21 mouse cellular contexts compared by ENCODE assay signal in the genomic region with DNA sequence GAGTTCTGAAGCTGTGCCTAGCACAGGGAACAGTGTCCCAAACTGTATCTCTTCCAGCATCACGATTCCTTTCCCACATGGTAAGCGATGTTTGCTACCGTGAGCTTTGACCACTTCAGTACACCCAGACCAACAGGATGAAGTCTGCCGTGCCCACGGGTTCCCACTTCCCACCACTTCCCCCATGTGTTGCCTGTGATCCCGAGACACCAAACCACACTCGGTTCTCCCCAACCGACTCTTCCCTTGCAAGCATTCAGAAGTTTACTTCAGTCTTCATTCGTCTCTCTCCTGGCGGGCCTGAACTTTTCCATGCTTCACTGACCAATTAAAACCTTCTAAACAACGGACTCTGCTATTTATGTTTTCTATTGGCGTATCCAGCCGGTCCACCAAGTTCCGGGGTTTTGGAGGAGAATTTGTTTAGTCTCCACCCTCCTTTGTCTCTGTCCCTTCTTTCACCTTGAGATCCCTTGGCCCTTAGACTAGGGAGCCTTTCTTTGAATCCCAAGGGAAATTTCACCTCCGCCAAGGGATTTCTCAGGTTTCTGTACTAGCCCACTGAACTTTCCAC. TPM values are rescaled to one million over a fixed set of nuclear protein-coding genes. Genes with fewer than 3 reads are reported as not detected.
DNase-seq lines count a peak whose midpoint lies in the region; ATAC-seq and TF ChIP-seq lines count a peak whose summit lies in the region.
"Had no signal": no experiment of that assay in that cellular context is flagged by ENCODE, and none has a peak within 500 bp of the region (broad histone marks: within the 10 kb centered on the region; RNA-seq: fewer than 3 reads in every experiment).

No protein-coding gene starts in this region.

- H3K36me3 ChIP-seq in CH12.LX (replicated peaks in 1 of 2; ENCODE audit: control insufficient read depth in 1 of 2, insufficient read depth in 1 of 2, low read length in 1 of 2), result no peaks in the 10 kb centered on the region
- no peaks in the 10 kb centered on the region for H3K36me3 ChIP-seq in liver, embryonic 12.5 days
- H3K36me3 ChIP-seq in megakaryocyte, embryonic 14.5 days (replicated peaks; ENCODE audit: low read length), result peaks cover 6% of the 10 kb centered on the region
- no peaks in the 10 kb centered on the region for H3K36me3 ChIP-seq in hindbrain, embryonic 11.5 days (ENCODE audit: control insufficient read depth, insufficient read depth, low read length)
- H3K36me3 ChIP-seq: embryonic facial prominence, embryonic 10.5 days; heart, embryonic 13.5 days; hindbrain, embryonic 10.5 days; limb, embryonic 15.5 days had no signal

- no peaks in the 10 kb centered on the region for H3K79me2 ChIP-seq in CH12.LX (replicated peaks; ENCODE audit: control insufficient read depth, extremely low read depth, insufficient read depth, poor library complexity, severe bottlenecking)

- no peak for TF ChIP-seq CTCF in CH12.LX (conservative IDR thresholded peaks at IDR 0.05 in 1 of 2, IDR thresholded peaks at IDR 0.05 in 1 of 2; ENCODE audit: low read depth in 2 of 2, low read length in 2 of 2)

- H3K9me3 ChIP-seq in CH12.LX (replicated peaks; ENCODE audit: low read length), result no peaks in the 10 kb centered on the region
- H3K9me3 ChIP-seq in liver, embryonic 12.5 days (replicated peaks), result no peaks in the 10 kb centered on the region
- H3K9me3 ChIP-seq in megakaryocyte, embryonic 14.5 days, result peaks cover 4% of the 10 kb centered on the region
- no peaks in the 10 kb centered on the region for H3K9me3 ChIP-seq in hindbrain, embryonic 11.5 days (ENCODE audit: control insufficient read depth, low read length)
- H3K9me3 ChIP-seq: embryonic facial prominence, embryonic 10.5 days; heart, embryonic 13.5 days; hindbrain, embryonic 10.5 days; limb, embryonic 15.5 days had no signal

- no peak overlapping the region for H3K9ac ChIP-seq in CH12.LX (ENCODE audit: insufficient read depth, low read depth)
- no peak overlapping the region for H3K9ac ChIP-seq in liver, embryonic 12.5 days
- H3K9ac ChIP-seq in hindbrain, embryonic 11.5 days (ENCODE audit: low read depth, low read length), result no peak overlapping the region
- H3K9ac ChIP-seq: forebrain, postnatal 0 days; heart, embryonic 13.5 days; limb, embryonic 15.5 days had no signal

- in situ Hi-C loops in CH12.LX (cut with MboI; ENCODE audit: low pct_ligation_motif_present, low pct_unique_long_range_greater_than_20kb, low sequenced_read_pairs), result no loop called here

- ATAC-seq in liver, embryonic 12.5 days, result no peak
- no peak for ATAC-seq in hindbrain, embryonic 11.5 days (ENCODE audit: low FRiP score)
- ATAC-seq: activated CD4-positive, CD25-positive, alpha-beta regulatory T cell, adult 4 months; forebrain, postnatal 0 days had no signal

- 26% methylated on average over 15 of the region's 15 CpGs for WGBS in liver, embryonic 12.5 days (ENCODE audit: insufficient replicate concordance)
- 80% methylated on average over 15 of the region's 15 CpGs for WGBS in hindbrain, embryonic 11.5 days

- no peaks in the 10 kb centered on the region for H3K27me3 ChIP-seq in CH12.LX (replicated peaks)
- no peaks in the 10 kb centered on the region for H3K27me3 ChIP-seq in liver, embryonic 12.5 days (replicated peaks)
- no peaks in the 10 kb centered on the region for H3K27me3 ChIP-seq in megakaryocyte, embryonic 14.5 days (replicated peaks)
- no peaks in the 10 kb centered on the region for H3K27me3 ChIP-seq in hindbrain, embryonic 11.5 days (ENCODE audit: control insufficient read depth, insufficient read depth, low read length)
- H3K27me3 ChIP-seq: heart, embryonic 13.5 days; limb, embryonic 15.5 days had no signal

- peak overlapping the region; percentile 41 for H3K4me2 ChIP-seq in CH12.LX (ENCODE audit: insufficient read depth, low read depth, poor library complexity, severe bottlenecking)
- H3K4me2 ChIP-seq in liver, embryonic 12.5 days, result peak overlapping the region; percentile 36; the same call in 1 of the 2 replicates
- H3K4me2 ChIP-seq in hindbrain, embryonic 11.5 days (replicated peaks; ENCODE audit: low read depth, low read length), result no peak overlapping the region
- H3K4me2 ChIP-seq: heart, embryonic 13.5 days; limb, embryonic 15.5 days had no signal

- TF ChIP-seq EP300 in CH12.LX (IDR thresholded peaks at IDR 0.05; ENCODE audit: low read length), result no peak

- no peak for TF ChIP-seq RAD21 in CH12.LX (IDR thresholded peaks at IDR 0.05; ENCODE audit: low read depth, low read length)

- dilution Hi-C loops in CH12.LX (cut with MboI; ENCODE audit: extremely low pct_ligation_motif_present, extremely low pct_unique_long_range_greater_than_20kb, low sequenced_read_pairs), result no loop called here

- H3K27ac ChIP-seq in CH12.LX (ENCODE audit: insufficient read depth, low read depth), result no peak overlapping the region
- H3K27ac ChIP-seq in liver, embryonic 12.5 days, result no peak overlapping the region
- H3K27ac ChIP-seq in hindbrain, embryonic 11.5 days (ENCODE audit: low read depth, low read length), result no peak overlapping the region
- H3K27ac ChIP-seq: embryonic facial prominence, embryonic 10.5 days; heart, embryonic 13.5 days; hindbrain, embryonic 10.5 days; limb, embryonic 15.5 days had no signal

- no peak overlapping the region for H3K4me3 ChIP-seq in CH12.LX (replicated peaks in 1 of 3; ENCODE audit: low read depth in 2 of 3, low read length in 2 of 3, poor library complexity in 1 of 3)
- H3K4me3 ChIP-seq in liver, embryonic 12.5 days, result no peak overlapping the region
- peak overlapping the region; percentile 87 for H3K4me3 ChIP-seq in megakaryocyte, embryonic 14.5 days (replicated peaks)
- H3K4me3 ChIP-seq in hindbrain, embryonic 11.5 days (ENCODE audit: low read depth, low read length), result no peak overlapping the region
- H3K4me3 ChIP-seq: embryonic facial prominence, embryonic 10.5 days; heart, embryonic 13.5 days; hindbrain, embryonic 10.5 days; limb, embryonic 15.5 days; myocyte had no signal

- H3K4me1 ChIP-seq in CH12.LX (ENCODE audit: control insufficient read depth in 1 of 2, insufficient read depth in 2 of 2), result peaks cover 6 to 10% of the 10 kb centered on the region in 2 experiments; a peak in 3 of 4 replicates
- H3K4me1 ChIP-seq in liver, embryonic 12.5 days, result peaks cover 6% of the 10 kb centered on the region; the same call in 1 of the 2 replicates
- peaks cover 83% of the 10 kb centered on the region for H3K4me1 ChIP-seq in megakaryocyte, embryonic 14.5 days
- H3K4me1 ChIP-seq in hindbrain, embryonic 11.5 days (replicated peaks; ENCODE audit: control insufficient read depth, insufficient read depth, low read length), result no peaks in the 10 kb centered on the region
- H3K4me1 ChIP-seq: embryonic facial prominence, embryonic 10.5 days; hindbrain, embryonic 10.5 days had no signal

- DNase-seq in CH12.LX (ENCODE audit: extremely low read depth) (no peak), R1 (ENCODE audit: low read depth, low spot score) (peak; percentile 89)
- no peak for DNase-seq in thymus, postnatal 0 days (ENCODE audit: low spot score)
- no peak for DNase-seq in adrenal gland, postnatal 4 days (ENCODE audit: low spot score in 2 of 2)
- DNase-seq in hindbrain, embryonic 11.5 days (ENCODE audit: low spot score), result no peak
- DNase-seq: adrenal gland, postnatal 14 days; cerebellum, postnatal 14 days; forebrain, postnatal 0 days; layer of hippocampus, postnatal 36 days; lung, postnatal 14 days; midbrain, embryonic 14.5 days; retina, postnatal 1 day; right cerebral cortex, postnatal 4 days had no signal

- no peak for TF ChIP-seq POLR2A in CH12.LX (IDR thresholded peaks at IDR 0.05; ENCODE audit: low read depth, low read length)

TF ChIP-seq in CH12.LX, 34 proteins besides CTCF, POLR2A, EP300 and RAD21:
- TF ChIP-seq NELFE (IDR thresholded peaks at IDR 0.05; ENCODE audit: low read depth, low read length) (no peak), ELF1 (IDR thresholded peaks at IDR 0.05; ENCODE audit: low read depth, low read length) (no peak), TBP (conservative IDR thresholded peaks at IDR 0.05; ENCODE audit: low read depth, low read length) (no peak), BHLHE40 (IDR thresholded peaks at IDR 0.05; ENCODE audit: low read depth, low read length) (no peak), CHD1 (IDR thresholded peaks at IDR 0.05; ENCODE audit: low read depth, low read length) (no peak), PAX5 (IDR thresholded peaks at IDR 0.05; ENCODE audit: low read length) (no peak), USF2 (conservative IDR thresholded peaks at IDR 0.05; ENCODE audit: low read depth, low read length) (no peak), HCFC1 (IDR thresholded peaks at IDR 0.05; ENCODE audit: low read depth, low read length) (no peak)

RNA-seq across cellular contexts. Expression of a gene that starts 9.4 kb away (rescaled TPM):
- total RNA-seq in CH12.LX (2012; rRNA removed), result 8.3 and 9.4 TPM in 2 replicates
- total RNA-seq in CH12.LX (2014; rRNA removed), result 10.7 and 12.2 TPM in 2 replicates
- 7.3 and 8.8 TPM in 2 replicates for polyA plus RNA-seq in CH12.LX (2012; ENCODE audit: insufficient read length, low read depth)
- 6.7 and 8.0 TPM in 2 replicates for polyA plus RNA-seq in liver, embryonic 12.5 days (2016; fragmentation: Nextera tagmentation; extraction: Ambion mirVana)
- 0.20 TPM in 1 of 2 replicates, not detected in the other for polyA plus RNA-seq in megakaryocyte, embryonic 14.5 days (2012; ENCODE audit: insufficient read depth, low replicate concordance)
- polyA plus RNA-seq in thymus, postnatal 0 days (2015; fragmentation: Nextera tagmentation; extraction: Ambion mirVana), result 7.9 and 10.4 TPM in 2 replicates
- total RNA-seq in adrenal gland, postnatal 4 days (2021), result 10 to 100 TPM; 14.9 to 15.8 TPM
- polyA plus RNA-seq in hindbrain, embryonic 11.5 days (2014; fragmentation: Nextera tagmentation; extraction: Ambion mirVana), result 9.3 and 10.3 TPM in 2 replicates
